Mouse (Mus musculus) kidney, adult 2 months (tissue): ENCODE measurements around the gene Nhlrc4.

Experiments used
- CTCF ChIP-seq: fragments of 200-500 bp; conservative IDR thresholded peaks from 2 replicates; pipeline ENCODE4 v1.5.1; 2011; ENCODE audit warnings: low read depth, mild to moderate bottlenecking, control low read depth, low read length, moderate library complexity, mixed read lengths; ENCODE audit not compliant: insufficient read depth, insufficient read length
- POLR2A ChIP-seq: fragments of 200-500 bp; IDR thresholded peaks from one replicate; pipeline ENCODE4 v1.6.1; 2011; ENCODE audit warnings: low read depth, low read length, control low read depth

DNA sequence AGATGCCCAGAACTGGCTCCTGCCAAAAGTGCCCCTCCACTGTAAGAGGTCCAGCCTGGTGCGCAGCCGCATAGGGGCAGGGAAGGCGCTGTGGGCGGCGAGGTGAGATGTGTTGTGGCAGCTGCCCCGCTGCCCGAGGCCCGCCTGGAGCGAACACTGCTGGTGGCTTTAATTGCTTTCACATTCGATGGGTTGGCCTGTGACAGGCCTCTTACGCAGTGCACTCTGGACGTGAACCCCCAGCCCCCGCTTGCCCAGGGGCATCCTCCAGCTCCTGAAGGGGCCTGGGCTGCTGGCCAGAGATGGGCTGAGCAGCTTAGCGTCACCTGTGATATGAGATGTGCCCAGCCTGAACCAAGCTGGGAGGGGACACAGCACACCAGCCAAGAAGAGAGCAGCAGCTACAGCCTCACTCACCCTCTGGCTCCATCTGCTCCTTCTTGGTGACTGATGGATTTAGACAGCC lies 12.9 kb upstream of the Nhlrc4 start:
- TF ChIP-seq CTCF (no peak), POLR2A (no peak)
